Mouse (Mus musculus): ENCODE measurements around the gene Ppp1r15a. TPM values are rescaled to one million over a fixed set of nuclear protein-coding genes. Genes with fewer than 3 reads are reported as not detected.

Gene Ppp1r15a
- polyA plus RNA-seq, 1 experiment = 119 TPM

DNA sequence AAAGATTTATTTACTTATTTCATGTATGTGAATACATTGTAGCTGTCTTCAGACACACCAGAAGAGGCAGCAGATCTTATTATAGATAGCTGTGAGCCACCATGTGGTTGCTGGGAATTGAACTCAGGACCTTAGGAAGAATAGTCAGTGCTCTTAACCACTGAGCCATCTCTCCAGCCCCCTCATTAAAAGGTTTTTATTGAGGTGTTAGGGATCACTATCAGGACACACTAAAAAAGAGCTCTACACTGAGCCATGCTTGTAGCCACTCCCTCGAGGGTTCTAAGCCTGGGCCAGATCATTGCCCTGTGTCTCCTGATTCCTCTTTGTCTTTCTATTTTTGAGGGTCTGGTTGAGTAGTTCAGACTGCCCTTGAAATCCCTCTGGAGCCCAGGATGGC, 49.6 kb downstream of the Ppp1r15a start:
- Histone ChIP-seq H3K4me1 (ENCODE audit: control insufficient read depth, insufficient read depth, insufficient read length) (no peaks in the 10 kb centered on the region), H3K36me3 (ENCODE audit: control insufficient read depth, insufficient read depth, low read length) (no peaks in the 10 kb centered on the region), H3K27ac (ENCODE audit: insufficient read depth, low read length) (no peak overlapping the region), H3K4me3 (ENCODE audit: extremely low read depth, insufficient read depth, insufficient read length) (no peak overlapping the region), H3K27me3 (ENCODE audit: control insufficient read depth, insufficient read depth, low read length) (no peaks in the 10 kb centered on the region)
- no peak for DNase-seq (ENCODE audit: low read depth in 1 of 2, low spot score in 2 of 2)
- no peak for TF ChIP-seq POLR2A (IDR thresholded peaks at IDR 0.05; ENCODE audit: low read depth, low read length)
- no peak for TF ChIP-seq CTCF (IDR thresholded peaks at IDR 0.05; ENCODE audit: extremely low read depth, insufficient read depth, insufficient read length, insufficient replicate concordance)
- 63% methylated on average over 1 of the region's 1 CpGs for WGBS

DNA sequence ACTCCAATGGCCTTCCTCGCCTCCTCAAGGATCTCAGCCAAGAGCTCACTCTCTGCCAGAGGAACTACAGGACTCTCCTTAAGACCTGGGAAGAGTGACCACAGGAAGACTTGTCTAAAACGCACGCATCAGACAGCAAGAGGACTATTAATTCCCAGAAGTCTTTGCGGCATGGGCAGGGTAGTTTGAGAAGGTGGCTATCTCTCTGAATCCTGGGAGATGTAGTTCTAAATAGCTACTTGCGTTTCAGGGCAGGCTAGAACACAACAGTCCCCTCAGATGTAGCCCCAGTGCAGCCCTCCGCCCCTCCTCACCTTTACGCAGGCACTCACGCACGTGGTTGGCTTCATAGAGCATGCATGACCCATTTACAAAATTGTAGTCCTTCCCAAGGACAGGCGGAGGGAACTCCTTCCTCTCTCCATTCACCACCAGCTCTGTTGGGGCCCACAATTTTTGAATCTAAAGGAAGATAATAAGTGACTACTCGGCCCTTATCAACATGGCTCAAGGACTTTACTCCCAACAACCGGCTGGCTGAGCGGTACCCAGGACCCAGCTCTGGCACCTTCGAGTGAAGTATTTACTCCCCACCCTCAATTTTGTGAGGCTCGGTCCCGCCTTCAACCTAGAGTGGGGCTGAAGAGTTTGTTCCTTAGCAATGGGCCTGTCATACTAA, 50.6 kb downstream of the Ppp1r15a start:
- no peak for TF ChIP-seq POLR2A (IDR thresholded peaks at IDR 0.05; ENCODE audit: low read depth, low read length)
- no peak for TF ChIP-seq CTCF (IDR thresholded peaks at IDR 0.05; ENCODE audit: extremely low read depth, insufficient read depth, insufficient read length, insufficient replicate concordance)
- no peak overlapping the region for H3K4me3 ChIP-seq (ENCODE audit: extremely low read depth, insufficient read depth, insufficient read length)
- no peaks in the 10 kb centered on the region for H3K27me3 ChIP-seq (ENCODE audit: control insufficient read depth, insufficient read depth, low read length)
- H3K36me3 ChIP-seq (ENCODE audit: control insufficient read depth, insufficient read depth, low read length) = no peaks in the 10 kb centered on the region
- WGBS = 88% methylated on average over 16 of the region's 16 CpGs
- H3K27ac ChIP-seq (ENCODE audit: insufficient read depth, low read length) = no peak overlapping the region
- H3K4me1 ChIP-seq (ENCODE audit: control insufficient read depth, insufficient read depth, insufficient read length) = no peaks in the 10 kb centered on the region; the same call in 1 of the 2 replicates
- DNase-seq (ENCODE audit: low read depth in 1 of 2, low spot score in 2 of 2) = no peak

Other genes starting within 250 kb of the Ppp1r15a start
- gene Slc6a21, start 248.8 kb downstream of the Ppp1r15a start, polyA plus RNA-seq (2012; rRNA removed) = 0.27 and 0.43 TPM in 2 replicates
- 7.9 and 10.0 TPM in 2 replicates for gene Trpm4, start 192.5 kb downstream of the Ppp1r15a start, polyA plus RNA-seq (2012; rRNA removed)
- gene Hrc, start 191.0 kb downstream of the Ppp1r15a start, polyA plus RNA-seq (2012; rRNA removed) = 0.04 and 0.09 TPM in 2 replicates
- gene Ppfia3, start 159.2 kb downstream of the Ppp1r15a start, polyA plus RNA-seq (2012; rRNA removed) = 0.22 and 0.27 TPM in 2 replicates
- gene Lin7b, start 155.7 kb downstream of the Ppp1r15a start, polyA plus RNA-seq (2012; rRNA removed) = 0.90 and 2.1 TPM in 2 replicates
- gene Snrnp70, start 130.5 kb downstream of the Ppp1r15a start, polyA plus RNA-seq (2012; rRNA removed) = 273 and 277 TPM in 2 replicates
- 0.04 and 0.05 TPM in 2 replicates for gene Kcna7, start 120.6 kb downstream of the Ppp1r15a start, polyA plus RNA-seq (2012; rRNA removed)
- 0.12 and 0.33 TPM in 2 replicates for gene Ntf5, start 112.6 kb downstream of the Ppp1r15a start, polyA plus RNA-seq (2012; rRNA removed)
- gene Lhb, start 105.4 kb downstream of the Ppp1r15a start, polyA plus RNA-seq (2012; rRNA removed) = not detected in 2 replicates
- 12.4 and 14.4 TPM in 2 replicates for gene Gys1, start 91.4 kb downstream of the Ppp1r15a start, polyA plus RNA-seq (2012; rRNA removed)
- 55.3 and 56.0 TPM in 2 replicates for gene Ruvbl2, start 88.2 kb downstream of the Ppp1r15a start, polyA plus RNA-seq (2012; rRNA removed)
- gene Ftl1, start 66.4 kb downstream of the Ppp1r15a start, polyA plus RNA-seq (2012; rRNA removed) = 2,804 and 3,579 TPM in 2 replicates
- gene Bax, start 59.4 kb downstream of the Ppp1r15a start, polyA plus RNA-seq (2012; rRNA removed) = 129 and 163 TPM in 2 replicates
- gene Tulp2, start 44.4 kb downstream of the Ppp1r15a start, polyA plus RNA-seq (2012; rRNA removed) = 0.04 and 0.49 TPM in 2 replicates
- gene Gm45808, start 39.5 kb downstream of the Ppp1r15a start, polyA plus RNA-seq (2012; rRNA removed) = 0.13 TPM in 1 of 2 replicates, not detected in the other
- 1.5 and 1.6 TPM in 2 replicates for gene Dhdh, start 37.5 kb downstream of the Ppp1r15a start, polyA plus RNA-seq (2012; rRNA removed)
- gene Nucb1, start 15.9 kb downstream of the Ppp1r15a start, polyA plus RNA-seq (2012; rRNA removed) = 171 and 188 TPM in 2 replicates
- 6.5 and 7.2 TPM in 2 replicates for gene Plekha4, start 62 bp upstream of the Ppp1r15a start, polyA plus RNA-seq (2012; rRNA removed)
- gene Hsd17b14, start 28.6 kb upstream of the Ppp1r15a start, polyA plus RNA-seq (2012; rRNA removed) = 1.7 TPM in 2 replicates
- gene Bcat2, start 43.9 kb upstream of the Ppp1r15a start, polyA plus RNA-seq (2012; rRNA removed) = 50.8 and 55.6 TPM in 2 replicates
- gene Fgf21, start 89.2 kb upstream of the Ppp1r15a start, polyA plus RNA-seq (2012; rRNA removed) = 0.90 and 2.8 TPM in 2 replicates
- gene Fut1, start 91.0 kb upstream of the Ppp1r15a start, polyA plus RNA-seq (2012; rRNA removed) = 0.71 and 1.1 TPM in 2 replicates
- gene Izumo1, start 95.5 kb upstream of the Ppp1r15a start, polyA plus RNA-seq (2012; rRNA removed) = 0.46 and 0.63 TPM in 2 replicates
- 18.8 and 20.1 TPM in 2 replicates for gene Rasip1, start 101.2 kb upstream of the Ppp1r15a start, polyA plus RNA-seq (2012; rRNA removed)
- gene Mamstr, start 113.7 kb upstream of the Ppp1r15a start, polyA plus RNA-seq (2012; rRNA removed) = 2.5 and 2.7 TPM in 2 replicates
- gene Fut2, start 140.1 kb upstream of the Ppp1r15a start, polyA plus RNA-seq (2012; rRNA removed) = 0.04 TPM in 1 of 2 replicates, not detected in the other
- gene Ntn5, start 157.8 kb upstream of the Ppp1r15a start, polyA plus RNA-seq (2012; rRNA removed) = 2.2 and 5.1 TPM in 2 replicates
- 0.68 and 1.5 TPM in 2 replicates for gene Sec1, start 168.1 kb upstream of the Ppp1r15a start, polyA plus RNA-seq (2012; rRNA removed)
- gene Car11, start 173.6 kb upstream of the Ppp1r15a start, polyA plus RNA-seq (2012; rRNA removed) = 2.4 and 4.6 TPM in 2 replicates
- 20.0 and 30.1 TPM in 2 replicates for gene Dbp, start 178.8 kb upstream of the Ppp1r15a start, polyA plus RNA-seq (2012; rRNA removed)
- gene Rpl18, start 189.2 kb upstream of the Ppp1r15a start, polyA plus RNA-seq (2012; rRNA removed) = 1,792 and 2,504 TPM in 2 replicates
- gene Sphk2, start 191.7 kb upstream of the Ppp1r15a start, polyA plus RNA-seq (2012; rRNA removed) = 41.0 and 56.3 TPM in 2 replicates
- gene Fam83e, start 194.9 kb upstream of the Ppp1r15a start, polyA plus RNA-seq (2012; rRNA removed) = 0.09 and 0.26 TPM in 2 replicates
- not detected in 2 replicates for gene Spaca4, start 199.5 kb upstream of the Ppp1r15a start, polyA plus RNA-seq (2012; rRNA removed)